ENCODE assay signal across 14 mouse cellular contexts in the genomic region with DNA sequence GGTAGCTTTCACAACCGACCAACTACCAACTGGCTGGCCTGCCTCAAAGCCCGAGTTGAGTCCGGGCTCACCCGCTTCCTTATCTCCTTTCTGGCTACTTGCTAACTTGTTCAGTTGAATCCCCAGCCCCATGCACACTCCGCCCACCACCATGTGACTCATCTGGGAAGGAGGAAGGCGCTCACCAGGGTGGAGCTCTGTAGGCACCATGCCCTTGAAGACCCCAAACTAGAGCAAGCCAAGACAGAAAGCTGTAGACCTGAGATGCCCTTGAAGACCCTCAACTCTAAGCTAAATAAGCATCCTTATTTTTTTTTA.
DNase-seq lines count a peak whose midpoint lies in the region; ATAC-seq lines count a peak whose summit lies in the region.
"Had no signal": no experiment of that assay in that cellular context is flagged by ENCODE, and none has a peak within 500 bp of the region (broad histone marks: within the 10 kb centered on the region; RNA-seq: fewer than 3 reads in every experiment).

No protein-coding gene starts in this region.

- no peaks in the 10 kb centered on the region for H3K36me3 ChIP-seq in lung, embryonic 16.5 days (ENCODE audit: control insufficient read depth, insufficient read depth, low read length)
- no peaks in the 10 kb centered on the region for H3K36me3 ChIP-seq in liver, embryonic 15.5 days (replicated peaks)
- H3K36me3 ChIP-seq in hindbrain, embryonic 11.5 days (ENCODE audit: control insufficient read depth, insufficient read depth, low read length), result no peaks in the 10 kb centered on the region
- H3K36me3 ChIP-seq: embryonic facial prominence, embryonic 13.5 days; midbrain, embryonic 15.5 days had no signal

- H3K27me3 ChIP-seq in lung, embryonic 16.5 days (ENCODE audit: control insufficient read depth, insufficient read depth, low read depth, low read length), result no peaks in the 10 kb centered on the region
- no peaks in the 10 kb centered on the region for H3K27me3 ChIP-seq in liver, embryonic 15.5 days
- no peaks in the 10 kb centered on the region for H3K27me3 ChIP-seq in hindbrain, embryonic 11.5 days (ENCODE audit: control insufficient read depth, insufficient read depth, low read length)
- H3K27me3 ChIP-seq: embryonic facial prominence, embryonic 13.5 days; forebrain, embryonic 13.5 days; midbrain, embryonic 15.5 days had no signal

- 44% methylated on average over 6 of the region's 6 CpGs for WGBS in lung, embryonic 16.5 days
- 8% methylated on average over 6 of the region's 6 CpGs for WGBS in liver, embryonic 15.5 days (ENCODE audit: insufficient replicate concordance)
- 74% methylated on average over 6 of the region's 6 CpGs for WGBS in hindbrain, embryonic 11.5 days

- no peak overlapping the region for H3K4me3 ChIP-seq in lung, embryonic 16.5 days (ENCODE audit: low read length)
- H3K4me3 ChIP-seq in liver, embryonic 15.5 days (replicated peaks), result no peak overlapping the region
- H3K4me3 ChIP-seq in hindbrain, embryonic 11.5 days (ENCODE audit: low read depth, low read length), result no peak overlapping the region
- H3K4me3 ChIP-seq: embryonic facial prominence, embryonic 13.5 days; forebrain, embryonic 13.5 days; midbrain, embryonic 15.5 days had no signal

- ATAC-seq in lung, embryonic 16.5 days (ENCODE audit: low read depth), result 0 out of 2 replicates have a peak, but pooled peaks have one; percentile 12
- peak; percentile 82 for ATAC-seq in liver, embryonic 15.5 days (ENCODE audit: insufficient read depth)
- no peak for ATAC-seq in hindbrain, embryonic 11.5 days (ENCODE audit: low FRiP score)
- ATAC-seq: forebrain, embryonic 13.5 days; hindbrain, postnatal 0 days; midbrain, embryonic 15.5 days had no signal

- no peak overlapping the region for H3K4me2 ChIP-seq in lung, embryonic 16.5 days (ENCODE audit: low read depth, low read length)
- H3K4me2 ChIP-seq in liver, embryonic 15.5 days, result peak overlapping the region; percentile 45
- H3K4me2 ChIP-seq in hindbrain, embryonic 11.5 days (replicated peaks; ENCODE audit: low read depth, low read length), result no peak overlapping the region
- H3K4me2 ChIP-seq: embryonic facial prominence, embryonic 13.5 days; forebrain, embryonic 13.5 days; midbrain, embryonic 15.5 days had no signal

- no peak overlapping the region for H3K9ac ChIP-seq in lung, embryonic 16.5 days (ENCODE audit: low read length)
- peak overlapping the region; percentile 40; the same call in 1 of the 2 replicates for H3K9ac ChIP-seq in liver, embryonic 15.5 days
- no peak overlapping the region for H3K9ac ChIP-seq in hindbrain, embryonic 11.5 days (ENCODE audit: low read depth, low read length)
- H3K9ac ChIP-seq: embryonic facial prominence, embryonic 13.5 days; forebrain, embryonic 13.5 days; midbrain, embryonic 15.5 days had no signal

- H3K9me3 ChIP-seq in lung, embryonic 16.5 days (ENCODE audit: control insufficient read depth, low read length), result no peaks in the 10 kb centered on the region
- no peaks in the 10 kb centered on the region for H3K9me3 ChIP-seq in liver, embryonic 15.5 days (replicated peaks)
- H3K9me3 ChIP-seq in hindbrain, embryonic 11.5 days (ENCODE audit: control insufficient read depth, low read length), result no peaks in the 10 kb centered on the region
- H3K9me3 ChIP-seq: embryonic facial prominence, embryonic 13.5 days; forebrain, embryonic 13.5 days; midbrain, embryonic 15.5 days had no signal

- DNase-seq in lung, adult 18-20 months, result no peak
- peak; percentile 85 for DNase-seq in c-Kit-positive CD71-positive TER-119-negative erythroid progenitor cells, embryonic 14.5 days (ENCODE audit: low read depth)
- no peak for DNase-seq in cerebellum, adult 9-11 months
- no peak for DNase-seq in hindbrain, embryonic 11.5 days (ENCODE audit: low spot score)
- DNase-seq in thymus, postnatal 0 days (ENCODE audit: low spot score), result no peak
- DNase-seq: cerebellum, postnatal 14 days; layer of hippocampus, postnatal 36 days; thymus, adult 2 months had no signal

- no peaks in the 10 kb centered on the region for H3K4me1 ChIP-seq in lung, embryonic 16.5 days (replicated peaks; ENCODE audit: control insufficient read depth, insufficient read depth, low read length)
- H3K4me1 ChIP-seq in liver, embryonic 15.5 days (replicated peaks), result peaks cover 73% of the 10 kb centered on the region
- H3K4me1 ChIP-seq in hindbrain, embryonic 11.5 days (replicated peaks; ENCODE audit: control insufficient read depth, insufficient read depth, low read length), result no peaks in the 10 kb centered on the region
- H3K4me1 ChIP-seq: forebrain, embryonic 13.5 days had no signal

- no peak overlapping the region for H3K27ac ChIP-seq in lung, embryonic 16.5 days (ENCODE audit: low read length)
- H3K27ac ChIP-seq in liver, embryonic 15.5 days (replicated peaks), result peak overlapping the region; percentile 83
- no peak overlapping the region for H3K27ac ChIP-seq in hindbrain, embryonic 11.5 days (ENCODE audit: low read depth, low read length)
- H3K27ac ChIP-seq: embryonic facial prominence, embryonic 13.5 days; forebrain, embryonic 13.5 days; hindbrain, postnatal 0 days; midbrain, embryonic 15.5 days had no signal
